Mouse (Mus musculus) lung, adult 2 months (tissue): ENCODE data around the gene Disp1.

ENCODE experiments used
- CTCF ChIP-seq: fragments of 200-500 bp; IDR thresholded peaks from 2 replicates; pipeline ENCODE4 v1.5.1; 2011; ENCODE audit warnings: mild to moderate bottlenecking, low read length, control low read depth; ENCODE audit not compliant: insufficient read depth
- POLR2A ChIP-seq: fragments of 200-500 bp; IDR thresholded peaks from 2 replicates; pipeline ENCODE4 v1.6.1; 2011; ENCODE audit warnings: low read depth, mild to moderate bottlenecking, control low read depth, low read length, borderline replicate concordance; ENCODE audit errors: extremely low read depth

DNA sequence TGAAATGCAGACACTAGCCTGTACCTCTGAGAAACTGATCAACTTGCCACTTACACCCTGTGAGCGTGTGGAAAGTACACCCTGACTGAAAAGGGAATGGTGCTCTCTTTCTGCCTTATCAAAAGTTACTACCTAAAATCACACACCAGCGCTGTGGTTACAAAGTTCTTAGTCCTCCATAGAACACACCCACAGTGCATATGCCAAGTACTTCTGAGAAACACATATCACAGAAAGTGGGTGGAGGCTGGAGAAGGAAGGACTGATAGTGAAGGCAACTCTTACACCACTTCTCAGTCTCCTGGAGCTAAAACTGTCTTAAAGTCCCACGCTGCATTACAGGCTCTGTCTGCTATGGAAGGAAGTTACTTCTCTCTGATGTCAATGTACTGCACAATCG, 86.9 kb downstream of the Disp1 start:
- TF ChIP-seq CTCF: no peak
- no peak for TF ChIP-seq POLR2A
